Comparison of ENCODE assay signal across 10 mouse cellular contexts in the genomic region with DNA sequence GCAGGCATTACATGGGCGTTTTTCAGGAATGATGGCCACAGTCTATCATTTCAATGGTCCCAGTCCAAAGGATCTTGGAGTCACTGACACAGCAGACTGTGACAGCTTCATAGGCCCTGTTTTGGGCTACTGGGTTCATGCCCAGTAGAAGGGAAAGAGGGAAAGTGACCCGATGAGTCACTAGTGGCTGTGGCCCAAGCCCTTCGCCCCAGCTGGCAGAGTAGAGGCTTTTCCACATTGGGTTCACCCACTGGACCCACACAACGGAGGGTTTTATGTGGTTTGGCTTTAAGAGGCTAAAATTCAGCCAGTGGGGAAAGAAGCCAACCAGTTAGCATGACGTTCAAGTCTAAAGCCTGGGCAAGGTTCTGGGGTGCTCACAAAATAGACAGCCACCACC.
A peak's percentile ranks its signal among the peaks of the same experiment; 100 is the strongest.
DNase-seq lines count a peak whose midpoint lies in the region; ATAC-seq and TF ChIP-seq lines count a peak whose summit lies in the region.
"Had no signal": no experiment of that assay in that cellular context is flagged by ENCODE, and none has a peak within 500 bp of the region (broad histone marks: within the 10 kb centered on the region; RNA-seq: fewer than 3 reads in every experiment).

No protein-coding gene starts in this region.

- H3K4me3 ChIP-seq in thymus, adult 2 months (ENCODE audit: control insufficient read depth, insufficient read depth, low read length), result no peak overlapping the region
- H3K4me3 ChIP-seq: left cerebral cortex, adult 2 months had no signal

- TF ChIP-seq CTCF in thymus, adult 2 months (IDR thresholded peaks at IDR 0.05; ENCODE audit: borderline replicate concordance, control insufficient read depth, extremely low read depth, insufficient read depth, low read length, poor library complexity), result no peak

- no peaks in the 10 kb centered on the region for H3K27me3 ChIP-seq in thymus, adult 2 months (ENCODE audit: control insufficient read depth, insufficient read depth, low read length)

- H3K36me3 ChIP-seq in thymus, adult 2 months (ENCODE audit: control insufficient read depth, insufficient read depth, low read length), result no peaks in the 10 kb centered on the region

- WGBS in thymus, adult 2 months, result 92% methylated on average over 5 of the region's 5 CpGs

- no peak overlapping the region for H3K27ac ChIP-seq in thymus, adult 2 months (ENCODE audit: control insufficient read depth, insufficient read depth, low read length)
- H3K27ac ChIP-seq: left cerebral cortex, adult 2 months had no signal

- H3K4me1 ChIP-seq in thymus, adult 2 months (replicated peaks; ENCODE audit: control insufficient read depth, insufficient read depth, low read length), result peaks cover 25% of the 10 kb centered on the region

- peak; percentile 11 for DNase-seq in cerebellum, adult 11-12 months
- DNase-seq in 3T3-L1 (ENCODE audit: low read depth, low spot score), result peak; percentile 89
- peak; percentile 50 to 70 for DNase-seq in layer of hippocampus, adult 8-10 months (ENCODE audit: low spot score in 2 of 2)
- no peak for DNase-seq in thymus, adult 2 months
- DNase-seq in T-cell, adult 2 months (ENCODE audit: low spot score), result no peak
- DNase-seq: B cell, adult 2 months had no signal

- ATAC-seq in cerebellum, adult (ENCODE audit: insufficient number of reproducible peaks, low FRiP score, low TSS enrichment), result no peak
- ATAC-seq in frontal cortex, adult (ENCODE audit: low TSS enrichment), result peak; percentile 41
- ATAC-seq in monocyte, adult 5-6 weeks (replicated peaks; ENCODE audit: insufficient number of reproducible peaks, low FRiP score, low TSS enrichment, poor library complexity, severe bottlenecking), result no peak

- no peak for TF ChIP-seq POLR2A in thymus, adult 2 months (IDR thresholded peaks at IDR 0.05; ENCODE audit: control insufficient read depth, extremely low read depth, insufficient read depth, low read length, poor library complexity)

Comparison
In these comparisons a context has a peak if more than half of its experiments do, and no peak if none do; other contexts are left out.
1. DNase-seq: peak in cerebellum, adult 11-12 months (single experiment), 3T3-L1 (single experiment) and layer of hippocampus, adult 8-10 months (2 of 2); none in thymus, adult 2 months (single experiment) and T-cell, adult 2 months (single experiment).